Mouse (Mus musculus) ES-Bruce4 (cell line): ENCODE measurements around the gene Zbtb9. TPM values are rescaled to one million over a fixed set of nuclear protein-coding genes. Genes with fewer than 3 reads are reported as not detected.
A peak's percentile ranks its signal among the peaks of the same experiment; 100 is the strongest.

Experiments used
- H3K27ac ChIP-seq: 2 replicates; pipeline ENCODE4 v1.5.1; 2012; ENCODE audit warnings: low read length, inconsistent platforms; ENCODE audit not compliant: insufficient read depth
- H3K27me3 ChIP-seq: 2 replicates; pipeline ENCODE4 v1.6.1; 2012; ENCODE audit warnings: mild to moderate bottlenecking, low read length, inconsistent platforms; ENCODE audit not compliant: control insufficient read depth, poor library complexity, insufficient read depth, severe bottlenecking
- H3K36me3 ChIP-seq: 2 replicates; pipeline ENCODE4 v1.6.1; 2012; ENCODE audit warnings: inconsistent platforms, mild to moderate bottlenecking, low read length, moderate library complexity; ENCODE audit not compliant: control insufficient read depth, poor library complexity, insufficient read depth, severe bottlenecking
- H3K4me1 ChIP-seq: one replicate; pipeline ENCODE4 v1.8.1; 2011; ENCODE audit warnings: low read length; ENCODE audit not compliant: control insufficient read depth, insufficient read depth
- H3K4me3 ChIP-seq: 2 replicates; pipeline ENCODE4 v1.5.1; 2011; ENCODE audit warnings: low read depth, mild to moderate bottlenecking, low read length
- H3K9ac ChIP-seq: 2 replicates; pipeline ENCODE4 v1.6.1; 2012; ENCODE audit warnings: low read depth, mild to moderate bottlenecking, inconsistent platforms; ENCODE audit not compliant: poor library complexity, severe bottlenecking
- H3K9me3 ChIP-seq: replicated peaks from 2 replicates; pipeline ENCODE4 v1.6.1; 2012; ENCODE audit warnings: mild to moderate bottlenecking, low read length, inconsistent platforms; ENCODE audit not compliant: control insufficient read depth, poor library complexity, insufficient read depth, severe bottlenecking
- CTCF ChIP-seq: IDR thresholded peaks from one replicate; pipeline ENCODE4 v1.8.1; 2011; ENCODE audit warnings: low read depth, low read length
- EP300 ChIP-seq: IDR thresholded peaks from 2 replicates; pipeline ENCODE4 v1.6.1; 2011; ENCODE audit warnings: low read depth, low read length; ENCODE audit not compliant: insufficient read depth
- POLR2A ChIP-seq: IDR thresholded peaks from one replicate; pipeline ENCODE4 v1.8.1; 2011; ENCODE audit warnings: low read length; ENCODE audit not compliant: insufficient read depth
- polyA plus RNA-seq: library from polyadenylated mRNA; stranded (reverse); fragments of >200 nt; gene quantifications from 2 replicates; pipeline ENCODE4 v1.2.4, GENCODE M21; 2011; ENCODE audit warnings: low read depth; ENCODE audit not compliant: missing spikeins, insufficient read depth, insufficient read length

Gene Zbtb9
- polyA plus RNA-seq, 1 experiment = 12.4 TPM

DNA sequence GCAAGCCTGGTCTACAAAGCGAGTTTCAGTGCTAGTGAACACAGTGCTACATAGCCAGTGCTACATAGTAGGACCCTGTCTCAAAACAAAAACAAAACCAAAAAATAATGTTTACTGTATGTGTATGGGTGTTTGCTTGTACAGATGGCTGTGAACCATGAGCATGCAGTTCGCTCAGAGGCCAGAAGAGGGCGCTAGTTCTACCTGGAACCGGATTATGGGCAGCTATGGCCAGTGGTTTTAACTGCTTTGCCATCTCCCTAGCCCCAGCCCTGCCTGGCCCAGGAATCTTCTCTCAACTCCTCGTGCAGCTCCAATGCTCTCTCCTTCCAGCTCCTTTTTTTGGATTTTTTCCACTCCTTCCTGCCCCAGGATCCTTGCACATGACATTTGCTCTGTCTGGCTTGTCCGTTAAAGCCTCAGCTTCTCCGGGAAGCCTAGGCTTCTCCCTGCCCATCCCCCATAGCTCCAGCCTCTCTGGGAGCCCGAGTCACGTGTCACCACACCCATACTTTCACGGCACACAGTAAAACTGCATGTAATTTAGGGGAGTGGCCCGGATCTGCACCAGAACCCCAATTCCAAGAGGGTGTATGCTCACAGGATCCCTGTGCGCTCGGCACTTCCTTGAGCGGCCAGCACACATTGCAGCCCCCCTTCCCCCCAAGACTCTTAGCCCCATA lies 74.9 kb downstream of the Zbtb9 start:
- H3K9ac ChIP-seq = no peak overlapping the region
- TF ChIP-seq POLR2A (no peak), EP300 (0 out of 2 replicates have a peak, but pooled peaks have one; percentile 3), CTCF (peak; percentile 82)
- no peaks in the 10 kb centered on the region for H3K27me3 ChIP-seq

GRCm38 (mm10) chr17:27048445-27049239 lies 75.7 kb downstream of the Zbtb9 start:
- Histone ChIP-seq H3K4me3 (no peak overlapping the region), H3K36me3 (no peaks in the 10 kb centered on the region), H3K9ac (no peak overlapping the region), H3K4me1 (peaks cover 13% of the 10 kb centered on the region), H3K9me3 (no peaks in the 10 kb centered on the region), H3K27ac (peak overlapping the region; percentile 62), H3K27me3 (no peaks in the 10 kb centered on the region)
- TF ChIP-seq CTCF = no peak

More for the DNA sequence above, 74.9 kb downstream of the Zbtb9 start:
- H3K36me3 ChIP-seq = no peaks in the 10 kb centered on the region
- no peaks in the 10 kb centered on the region for H3K9me3 ChIP-seq
- H3K4me1 ChIP-seq = peaks cover 14% of the 10 kb centered on the region
- no peak overlapping the region for H3K4me3 ChIP-seq
- H3K27ac ChIP-seq = peak overlapping the region; percentile 62

DNA sequence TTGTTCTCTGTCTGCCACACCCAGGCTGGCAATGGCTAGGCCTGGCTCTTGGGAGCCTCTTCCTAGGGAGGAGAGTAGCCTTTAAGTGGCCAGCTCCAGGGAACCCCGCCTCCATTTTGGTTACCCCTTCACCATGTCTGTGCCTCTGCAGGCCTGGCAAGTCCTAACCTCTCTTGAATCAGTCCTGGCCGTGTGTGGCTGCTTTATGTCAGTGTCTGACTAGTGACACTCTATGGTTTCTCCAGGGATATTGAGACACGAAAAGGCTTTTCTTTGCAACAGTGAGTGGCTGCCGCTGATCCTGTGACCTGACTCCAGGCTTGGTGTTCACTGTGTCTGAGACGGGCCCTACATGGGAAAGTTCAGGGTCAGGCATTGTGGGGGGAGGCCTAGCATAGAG lies 77.9 kb downstream of the Zbtb9 start:
- peak overlapping the region; percentile 59 for H3K27ac ChIP-seq
- H3K36me3 ChIP-seq = no peaks in the 10 kb centered on the region
- 0 out of 2 replicates have a peak overlapping the region, but pooled peaks have one; percentile 28 for H3K4me3 ChIP-seq
- no peaks in the 10 kb centered on the region for H3K9me3 ChIP-seq
- TF ChIP-seq EP300 (no peak), CTCF (no peak), POLR2A (no peak)
- H3K4me1 ChIP-seq = peaks cover 12% of the 10 kb centered on the region
- peak overlapping the region; percentile 24 for H3K9ac ChIP-seq
- H3K27me3 ChIP-seq = no peaks in the 10 kb centered on the region

GRCm38 (mm10) chr17:27051514-27051913 lies 78.5 kb downstream of the Zbtb9 start:
- Histone ChIP-seq H3K27me3 (no peaks in the 10 kb centered on the region), H3K4me3 (peak overlapping the region; percentile 28), H3K9ac (peak overlapping the region; percentile 24), H3K4me1 (peaks cover 12% of the 10 kb centered on the region), H3K36me3 (no peaks in the 10 kb centered on the region), H3K9me3 (no peaks in the 10 kb centered on the region), H3K27ac (peak overlapping the region; percentile 59; the same call in 1 of the 2 replicates)
- no peak for TF ChIP-seq POLR2A
- TF ChIP-seq EP300 = no peak
- no peak for TF ChIP-seq CTCF

GRCm38 (mm10) chr17:27056170-27056569 lies 83.2 kb downstream of the Zbtb9 start:
- Histone ChIP-seq H3K4me3 (peak overlapping the region; percentile 45), H3K9me3 (no peaks in the 10 kb centered on the region), H3K27ac (peak overlapping the region; percentile 81), H3K9ac (peak overlapping the region; percentile 68), H3K4me1 (peaks cover 11% of the 10 kb centered on the region), H3K27me3 (no peaks in the 10 kb centered on the region), H3K36me3 (no peaks in the 10 kb centered on the region)
- TF ChIP-seq EP300 = no peak
- peak; percentile 62 for TF ChIP-seq POLR2A
